Mouse (Mus musculus): ENCODE measurements at regions not wholly inside any gene's neighbourhood (a gene's known extent, or its start where the extent isn't known, plus 50 kb on each side); places are given as distances from the start of the nearest gene placed in this dataset.

DNA sequence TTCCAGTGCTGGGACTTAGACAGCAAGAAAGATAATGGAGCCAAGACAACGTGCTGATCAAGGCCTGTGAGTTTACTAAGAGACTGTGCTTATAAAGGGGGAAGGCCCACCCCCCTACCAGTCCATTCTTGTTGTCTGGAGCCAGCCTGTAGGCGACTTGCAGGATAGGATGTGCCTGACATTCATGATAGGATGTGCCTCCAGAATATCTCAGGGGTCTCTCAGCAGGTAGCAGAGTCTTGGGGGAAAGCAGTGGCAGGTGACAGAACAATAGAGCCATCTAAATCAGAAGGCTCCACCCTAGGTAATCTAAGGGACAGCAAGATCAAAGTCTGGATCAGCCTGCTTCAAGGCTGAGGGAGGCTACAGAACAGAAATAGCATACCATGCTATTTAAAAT is 782.5 kb upstream of the Cntn5 start:
- DNase-seq (ENCODE audit: low read depth, low spot score): no peak
- in situ Hi-C loops (cut with MboI; ENCODE audit: low sequenced_read_pairs in 2 of 2, unreplicated experiment in 2 of 2): no loop called here
- Histone ChIP-seq H3K27ac (ENCODE audit: insufficient read depth, low read depth, low read length, poor library complexity, severe bottlenecking) (no peak overlapping the region), H3K9me3 (ENCODE audit: control insufficient read depth, insufficient read depth, low read depth, low read length) (no peaks in the 10 kb centered on the region), H3K36me3 (ENCODE audit: control insufficient read depth, insufficient read depth, low read length, poor library complexity, severe bottlenecking) (no peaks in the 10 kb centered on the region), H3K4me1 (ENCODE audit: control insufficient read depth in 2 of 2, insufficient read depth in 2 of 2, low read length in 2 of 2, poor library complexity in 1 of 2) (no peaks in the 10 kb centered on the region), H3K9ac (ENCODE audit: insufficient read depth, low read depth, low read length, poor library complexity, severe bottlenecking) (no peak overlapping the region), H3K4me3 (ENCODE audit: insufficient read depth in 1 of 2, low read depth in 1 of 2, low read length in 2 of 2, poor library complexity in 1 of 2, severe bottlenecking in 1 of 2) (no peak overlapping the region)
- no peak for TF ChIP-seq HCFC1 (IDR thresholded peaks at IDR 0.05; ENCODE audit: borderline replicate concordance, insufficient read depth, low read length)

DNA sequence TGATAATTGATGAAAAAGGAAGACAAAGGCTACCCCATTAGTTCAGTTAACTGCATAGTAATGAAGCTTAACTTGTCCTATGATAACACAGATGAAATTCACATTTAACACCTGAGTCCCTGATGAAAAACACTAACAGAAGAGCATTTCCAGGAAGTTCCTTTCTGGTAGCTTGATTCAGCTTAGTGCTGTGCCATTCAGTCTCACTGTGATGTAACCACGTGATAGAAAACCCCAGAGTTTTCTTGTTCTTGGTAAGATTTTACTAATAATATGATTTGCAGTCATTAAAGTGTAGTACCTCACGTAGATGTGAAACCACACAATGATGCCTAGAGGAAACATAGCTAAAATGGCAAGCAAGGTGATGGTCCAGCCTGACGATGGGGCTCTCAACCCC is 767.4 kb upstream of the Cntn5 start:
- Histone ChIP-seq H3K36me3 (ENCODE audit: control insufficient read depth, insufficient read depth, low read length, poor library complexity, severe bottlenecking) (no peaks in the 10 kb centered on the region), H3K4me3 (ENCODE audit: insufficient read depth in 1 of 2, low read depth in 1 of 2, low read length in 2 of 2, poor library complexity in 1 of 2, severe bottlenecking in 1 of 2) (no peak overlapping the region), H3K9ac (ENCODE audit: insufficient read depth, low read depth, low read length, poor library complexity, severe bottlenecking) (no peak overlapping the region), H3K27ac (ENCODE audit: insufficient read depth, low read depth, low read length, poor library complexity, severe bottlenecking) (no peak overlapping the region), H3K4me1 (ENCODE audit: control insufficient read depth in 2 of 2, insufficient read depth in 2 of 2, low read length in 2 of 2, poor library complexity in 1 of 2) (no peaks in the 10 kb centered on the region), H3K9me3 (ENCODE audit: control insufficient read depth, insufficient read depth, low read depth, low read length) (no peaks in the 10 kb centered on the region)
- no peak for DNase-seq (ENCODE audit: low read depth, low spot score)
- in situ Hi-C loops (cut with MboI; ENCODE audit: low sequenced_read_pairs in 2 of 2, unreplicated experiment in 2 of 2): no loop called here
- no peak for TF ChIP-seq CHD2 (IDR thresholded peaks at IDR 0.05; ENCODE audit: low read depth, low read length)
- no peak for TF ChIP-seq MAFK (IDR thresholded peaks at IDR 0.05; ENCODE audit: insufficient read depth, low read depth, low read length)
- no peak for TF ChIP-seq ZNF384 (IDR thresholded peaks at IDR 0.05; ENCODE audit: low read depth, low read length)
- no peak for TF ChIP-seq HCFC1 (IDR thresholded peaks at IDR 0.05; ENCODE audit: borderline replicate concordance, insufficient read depth, low read length)
- TF ChIP-seq ZC3H11A (IDR thresholded peaks at IDR 0.05; ENCODE audit: borderline replicate concordance, low read depth, low read length): no peak

DNA sequence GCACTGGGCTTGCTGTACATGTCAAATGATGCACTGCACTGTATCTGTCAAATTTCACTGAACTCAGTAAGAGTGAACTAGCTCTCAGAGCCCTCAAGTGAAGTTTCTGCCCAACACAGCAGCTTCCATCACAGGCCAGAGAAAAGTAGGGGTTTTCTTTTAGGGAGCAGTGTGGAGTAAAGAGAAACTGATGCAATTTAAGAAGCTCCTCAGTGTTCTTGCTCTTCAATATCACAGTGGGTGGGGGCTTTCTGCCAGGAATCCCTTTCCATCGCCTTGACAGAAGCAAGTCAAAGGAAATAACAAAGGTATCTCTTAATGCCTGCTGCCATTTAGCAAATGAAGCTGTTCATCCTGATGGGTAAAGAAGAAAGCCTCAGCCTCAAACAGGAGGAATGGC is 766.7 kb upstream of the Cntn5 start:
- Histone ChIP-seq H3K9me3 (ENCODE audit: control insufficient read depth, insufficient read depth, low read depth, low read length) (no peaks in the 10 kb centered on the region), H3K9ac (ENCODE audit: insufficient read depth, low read depth, low read length, poor library complexity, severe bottlenecking) (no peak overlapping the region), H3K4me1 (ENCODE audit: control insufficient read depth in 2 of 2, insufficient read depth in 2 of 2, low read length in 2 of 2, poor library complexity in 1 of 2) (no peaks in the 10 kb centered on the region), H3K27ac (ENCODE audit: insufficient read depth, low read depth, low read length, poor library complexity, severe bottlenecking) (no peak overlapping the region), H3K36me3 (ENCODE audit: control insufficient read depth, insufficient read depth, low read length, poor library complexity, severe bottlenecking) (no peaks in the 10 kb centered on the region), H3K4me3 (ENCODE audit: insufficient read depth in 1 of 2, low read depth in 1 of 2, low read length in 2 of 2, poor library complexity in 1 of 2, severe bottlenecking in 1 of 2) (no peak overlapping the region)
- no peak for TF ChIP-seq CHD2 (IDR thresholded peaks at IDR 0.05; ENCODE audit: low read depth, low read length)
- no peak for TF ChIP-seq MAFK (IDR thresholded peaks at IDR 0.05; ENCODE audit: insufficient read depth, low read depth, low read length)
- TF ChIP-seq ZNF384 (IDR thresholded peaks at IDR 0.05; ENCODE audit: low read depth, low read length): no peak
- TF ChIP-seq ZC3H11A (IDR thresholded peaks at IDR 0.05; ENCODE audit: borderline replicate concordance, low read depth, low read length): no peak
- no peak for TF ChIP-seq HCFC1 (IDR thresholded peaks at IDR 0.05; ENCODE audit: borderline replicate concordance, insufficient read depth, low read length)
- in situ Hi-C loops (cut with MboI; ENCODE audit: low sequenced_read_pairs in 2 of 2, unreplicated experiment in 2 of 2): no loop called here
- DNase-seq (ENCODE audit: low read depth, low spot score): no peak

DNA sequence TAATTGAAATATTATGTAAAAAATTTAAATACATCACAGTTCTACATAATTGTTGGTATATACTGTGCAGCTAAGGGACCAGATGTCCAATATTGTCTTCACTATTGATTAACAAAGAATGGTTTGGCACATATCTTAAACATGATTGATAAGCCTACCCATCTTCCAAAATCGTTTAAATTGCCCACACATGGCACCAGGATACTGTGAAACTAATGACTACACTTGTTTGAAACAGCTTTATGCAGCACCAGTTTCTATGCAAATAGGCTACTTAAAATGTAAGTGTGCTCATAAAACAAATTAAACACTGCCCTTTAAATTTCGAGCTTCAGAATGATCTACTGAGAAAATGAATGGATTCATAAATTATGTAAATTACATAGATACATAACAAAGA is 724.9 kb upstream of the Cntn5 start:
- Histone ChIP-seq H3K4me3 (ENCODE audit: insufficient read depth in 1 of 2, low read depth in 1 of 2, low read length in 2 of 2, poor library complexity in 1 of 2, severe bottlenecking in 1 of 2) (no peak overlapping the region), H3K9ac (ENCODE audit: insufficient read depth, low read depth, low read length, poor library complexity, severe bottlenecking) (no peak overlapping the region), H3K4me1 (ENCODE audit: control insufficient read depth in 2 of 2, insufficient read depth in 2 of 2, low read length in 2 of 2, poor library complexity in 1 of 2) (no peaks in the 10 kb centered on the region), H3K27ac (ENCODE audit: insufficient read depth, low read depth, low read length, poor library complexity, severe bottlenecking) (no peak overlapping the region), H3K36me3 (ENCODE audit: control insufficient read depth, insufficient read depth, low read length, poor library complexity, severe bottlenecking) (no peaks in the 10 kb centered on the region), H3K9me3 (ENCODE audit: control insufficient read depth, insufficient read depth, low read depth, low read length) (peaks cover 9% of the 10 kb centered on the region)
- no peak for DNase-seq (ENCODE audit: low read depth, low spot score)
- in situ Hi-C loops (cut with MboI; ENCODE audit: low sequenced_read_pairs in 2 of 2, unreplicated experiment in 2 of 2): no loop called here
- no peak for TF ChIP-seq MAFK (IDR thresholded peaks at IDR 0.05; ENCODE audit: insufficient read depth, low read depth, low read length)
- no peak for TF ChIP-seq HCFC1 (IDR thresholded peaks at IDR 0.05; ENCODE audit: borderline replicate concordance, insufficient read depth, low read length)
- no peak for TF ChIP-seq ZC3H11A (IDR thresholded peaks at IDR 0.05; ENCODE audit: borderline replicate concordance, low read depth, low read length)
- TF ChIP-seq CHD2 (IDR thresholded peaks at IDR 0.05; ENCODE audit: low read depth, low read length): no peak
- TF ChIP-seq ZNF384 (IDR thresholded peaks at IDR 0.05; ENCODE audit: low read depth, low read length): no peak

DNA sequence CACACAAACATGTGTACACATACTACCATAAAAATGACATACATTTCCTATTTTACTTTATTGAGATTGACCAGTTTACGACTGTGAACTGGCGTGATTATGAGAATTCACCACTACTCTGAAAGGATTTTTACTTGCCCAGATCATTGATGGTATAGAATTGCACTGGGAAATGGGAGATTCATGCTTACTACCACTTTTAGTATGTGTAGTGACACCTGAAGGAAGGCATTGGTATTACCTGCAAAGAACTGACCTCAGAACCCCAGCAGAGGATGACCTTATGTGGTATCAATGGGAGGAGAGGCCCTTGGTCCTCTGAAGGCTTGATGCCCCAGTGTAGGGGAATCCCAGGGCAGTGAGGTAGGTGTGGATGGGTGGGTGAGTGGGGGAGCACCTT is 699.8 kb upstream of the Cntn5 start:
- no peaks in the 10 kb centered on the region for H3K36me3 ChIP-seq (ENCODE audit: control insufficient read depth, insufficient read depth, low read length, poor library complexity, severe bottlenecking)

More for the DNA sequence above, 699.8 kb upstream of the Cntn5 start:
- no peak for TF ChIP-seq MAFK (IDR thresholded peaks at IDR 0.05; ENCODE audit: insufficient read depth, low read depth, low read length)
- no peak for TF ChIP-seq CHD2 (IDR thresholded peaks at IDR 0.05; ENCODE audit: low read depth, low read length)
- TF ChIP-seq HCFC1 (IDR thresholded peaks at IDR 0.05; ENCODE audit: borderline replicate concordance, insufficient read depth, low read length): no peak
- no peak for TF ChIP-seq ZC3H11A (IDR thresholded peaks at IDR 0.05; ENCODE audit: borderline replicate concordance, low read depth, low read length)
- TF ChIP-seq ZNF384 (IDR thresholded peaks at IDR 0.05; ENCODE audit: low read depth, low read length): no peak
- Histone ChIP-seq H3K4me3 (ENCODE audit: insufficient read depth in 1 of 2, low read depth in 1 of 2, low read length in 2 of 2, poor library complexity in 1 of 2, severe bottlenecking in 1 of 2) (no peak overlapping the region), H3K4me1 (ENCODE audit: control insufficient read depth in 2 of 2, insufficient read depth in 2 of 2, low read length in 2 of 2, poor library complexity in 1 of 2) (no peaks in the 10 kb centered on the region), H3K9ac (ENCODE audit: insufficient read depth, low read depth, low read length, poor library complexity, severe bottlenecking) (no peak overlapping the region), H3K27ac (ENCODE audit: insufficient read depth, low read depth, low read length, poor library complexity, severe bottlenecking) (no peak overlapping the region), H3K9me3 (ENCODE audit: control insufficient read depth, insufficient read depth, low read depth, low read length) (no peaks in the 10 kb centered on the region)
- in situ Hi-C loops (cut with MboI; ENCODE audit: low sequenced_read_pairs in 2 of 2, unreplicated experiment in 2 of 2): no loop called here
- peak; percentile 26 for DNase-seq (ENCODE audit: low read depth, low spot score)

Data from ES-E14 (cell line).